Mouse (Mus musculus) lung, adult 2 months (tissue): ENCODE results near the gene Lcp1. TPM values are rescaled to one million over a fixed set of nuclear protein-coding genes. Genes with fewer than 3 reads are reported as not detected.

Experiments
- DNase-seq: peaks from one replicate; pipeline ENCODE4 v3.0.0; 2022
- H3K4me1 ChIP-seq: fragments of 200-500 bp; 2 replicates; pipeline ENCODE4 v1.6.1; 2011; ENCODE audit warnings: low read length; ENCODE audit not compliant: control insufficient read depth, insufficient read depth
- H3K4me3 ChIP-seq: fragments of 200-500 bp; replicated peaks from 2 replicates; pipeline ENCODE3; 2011; ENCODE audit warnings: low read depth, mild to moderate bottlenecking, control low read depth, low read length; ENCODE audit errors: extremely low read depth
- CTCF ChIP-seq: fragments of 200-500 bp; IDR thresholded peaks from 2 replicates; pipeline ENCODE4 v1.5.1; 2011; ENCODE audit warnings: mild to moderate bottlenecking, low read length, control low read depth; ENCODE audit not compliant: insufficient read depth
- POLR2A ChIP-seq: fragments of 200-500 bp; IDR thresholded peaks from 2 replicates; pipeline ENCODE4 v1.6.1; 2011; ENCODE audit warnings: low read depth, mild to moderate bottlenecking, control low read depth, low read length, borderline replicate concordance; ENCODE audit errors: extremely low read depth
- WGBS: fragments of 180-500 bp; shearing (Covaris S2); methylation state at CpG from one replicate; pipeline ENCODE4 v1.1.7; 2018; 5-methylcytosine and 5-hydroxymethylcytosine counted together
- polyA plus RNA-seq: library from polyadenylated mRNA; depleted of rRNA; stranded (reverse); fragments of >200 nt; gene quantifications from 2 replicates; pipeline ENCODE4 v1.2.3, GENCODE M21; 2012

Gene Lcp1
- polyA plus RNA-seq, 1 experiment: 54.4 TPM

- 47% methylated on average over 7 of the region's 7 CpGs for WGBS
- Histone ChIP-seq H3K4me3 (no peak overlapping the region), H3K4me1 (no peaks in the 10 kb centered on the region; the same call in 1 of the 2 replicates)
- TF ChIP-seq POLR2A (no peak), CTCF (no peak)
- no peak for DNase-seq
Measured at GRCm38 (mm10) chr14:75197660-75198059, 66.8 kb downstream of the Lcp1 start.

- DNase-seq: no peak
- Histone ChIP-seq H3K4me1 (no peaks in the 10 kb centered on the region), H3K4me3 (no peak overlapping the region)
- WGBS: 85% methylated on average over 6 of the region's 6 CpGs
- TF ChIP-seq POLR2A: no peak
- TF ChIP-seq CTCF: no peak
Measured at GRCm38 (mm10) chr14:75205363-75206051, 74.6 kb downstream of the Lcp1 start.

- 93% methylated on average over 4 of the region's 4 CpGs for WGBS
- Histone ChIP-seq H3K4me1 (no peaks in the 10 kb centered on the region), H3K4me3 (no peak overlapping the region)
- no peak for TF ChIP-seq CTCF
- DNase-seq: no peak
Measured at GRCm38 (mm10) chr14:75206307-75206706, 75.4 kb downstream of the Lcp1 start.

- Histone ChIP-seq H3K4me3 (no peak overlapping the region), H3K4me1 (no peaks in the 10 kb centered on the region)
- 79% methylated on average over 6 of the region's 6 CpGs for WGBS
- no peak for DNase-seq
- TF ChIP-seq CTCF (no peak), POLR2A (no peak)
Measured at GRCm38 (mm10) chr14:75208572-75209151, 77.8 kb downstream of the Lcp1 start.

GRCm38 (mm10) chr14:75213752-75214151, 82.9 kb downstream of the Lcp1 start:
- no peak for DNase-seq

GRCm38 (mm10) chr14:75218843-75219242, 87.9 kb downstream of the Lcp1 start:
- 86% methylated on average over 2 of the region's 2 CpGs for WGBS

More at GRCm38 (mm10) chr14:75213752-75214151, 82.9 kb downstream of the Lcp1 start:
- H3K4me3 ChIP-seq: no peak overlapping the region
- TF ChIP-seq POLR2A (no peak), CTCF (no peak)
- 84% methylated on average over 11 of the region's 11 CpGs for WGBS
- no peaks in the 10 kb centered on the region for H3K4me1 ChIP-seq

GRCm38 (mm10) chr14:75219250-75219913, 88.5 kb downstream of the Lcp1 start:
- WGBS: 86% methylated on average over 5 of the region's 5 CpGs

More at GRCm38 (mm10) chr14:75218843-75219242, 87.9 kb downstream of the Lcp1 start:
- TF ChIP-seq CTCF (no peak), POLR2A (no peak)
- no peak overlapping the region for H3K4me3 ChIP-seq
- DNase-seq: no peak
- no peaks in the 10 kb centered on the region for H3K4me1 ChIP-seq

GRCm38 (mm10) chr14:75222386-75222785, 91.5 kb downstream of the Lcp1 start:
- Histone ChIP-seq H3K4me1 (no peaks in the 10 kb centered on the region), H3K4me3 (no peak overlapping the region)
- 68% methylated on average over 6 of the region's 6 CpGs for WGBS
- TF ChIP-seq POLR2A: no peak
- no peak for DNase-seq

More at GRCm38 (mm10) chr14:75219250-75219913, 88.5 kb downstream of the Lcp1 start:
- no peak for DNase-seq
- no peak for TF ChIP-seq POLR2A
- no peak for TF ChIP-seq CTCF
- Histone ChIP-seq H3K4me3 (no peak overlapping the region), H3K4me1 (no peaks in the 10 kb centered on the region)

GRCm38 (mm10) chr14:75227453-75228084, 96.7 kb downstream of the Lcp1 start:
- WGBS: 63% methylated on average over 6 of the region's 6 CpGs
- Histone ChIP-seq H3K4me3 (no peak overlapping the region), H3K4me1 (no peaks in the 10 kb centered on the region)
- TF ChIP-seq POLR2A: no peak
- no peak for TF ChIP-seq CTCF
- DNase-seq: no peak
